Mouse (Mus musculus): ENCODE results near the gene Ddc. TPM values are rescaled to one million over a fixed set of nuclear protein-coding genes. Genes with fewer than 3 reads are reported as not detected.
A peak's percentile ranks its signal among the peaks of the same experiment; 100 is the strongest.

Gene Ddc
- total and polyA plus RNA-seq, 2 experiments from 2014 or later = 140 to 248 TPM

DNA sequence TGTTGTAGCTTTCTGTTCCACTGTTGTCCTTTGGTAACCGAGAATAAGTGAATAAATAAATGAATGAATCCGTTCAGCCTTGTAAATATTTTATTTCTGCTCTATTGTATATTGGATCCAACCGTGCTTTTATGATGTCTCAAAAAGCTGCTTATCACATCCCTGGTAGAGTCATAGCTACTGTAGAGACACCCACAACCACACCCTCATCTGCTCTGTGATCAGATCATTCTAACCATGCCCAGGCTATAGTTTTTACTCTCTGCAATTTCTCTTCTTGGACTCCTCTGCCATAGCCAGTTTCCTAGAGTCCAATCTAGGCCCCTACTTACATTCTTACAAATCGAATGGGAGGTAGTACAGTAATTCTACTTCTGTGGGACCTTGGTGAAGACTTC, 12.7 kb downstream of the Ddc start:
- H3K4me1 ChIP-seq (ENCODE audit: control insufficient read depth, insufficient read depth) = peaks cover 7% of the 10 kb centered on the region; the same call in 1 of the 2 replicates
- H3K27ac ChIP-seq (ENCODE audit: low read depth) = peak overlapping the region; percentile 37; the same call in 1 of the 2 replicates
- DNase-seq (ENCODE audit: low spot score) (no peak), ATAC-seq (ENCODE audit: insufficient read depth, low read depth) (no peak)
- no peaks in the 10 kb centered on the region for H3K9me3 ChIP-seq (replicated peaks; ENCODE audit: control insufficient read depth, low read length)
- TF ChIP-seq EP300 (IDR thresholded peaks at IDR 0.05; ENCODE audit: low read depth) (no peak), CTCF (IDR thresholded peaks at IDR 0.05; ENCODE audit: low read depth) (no peak)
- no peak overlapping the region for H3K9ac ChIP-seq (replicated peaks; ENCODE audit: low read depth, low read length)
- H3K36me3 ChIP-seq (replicated peaks; ENCODE audit: control insufficient read depth, insufficient read depth, low read length) = no peaks in the 10 kb centered on the region
- H3K4me2 ChIP-seq (ENCODE audit: low read depth, low read length) = 0 out of 2 replicates have a peak overlapping the region, but pooled peaks have one; percentile 5
- H3K27me3 ChIP-seq (ENCODE audit: control insufficient read depth, insufficient read depth, low read length) = no peaks in the 10 kb centered on the region
- H3K4me3 ChIP-seq (ENCODE audit: low read depth, low read length) = no peak overlapping the region
- WGBS = 75% methylated on average over 4 of the region's 4 CpGs

DNA sequence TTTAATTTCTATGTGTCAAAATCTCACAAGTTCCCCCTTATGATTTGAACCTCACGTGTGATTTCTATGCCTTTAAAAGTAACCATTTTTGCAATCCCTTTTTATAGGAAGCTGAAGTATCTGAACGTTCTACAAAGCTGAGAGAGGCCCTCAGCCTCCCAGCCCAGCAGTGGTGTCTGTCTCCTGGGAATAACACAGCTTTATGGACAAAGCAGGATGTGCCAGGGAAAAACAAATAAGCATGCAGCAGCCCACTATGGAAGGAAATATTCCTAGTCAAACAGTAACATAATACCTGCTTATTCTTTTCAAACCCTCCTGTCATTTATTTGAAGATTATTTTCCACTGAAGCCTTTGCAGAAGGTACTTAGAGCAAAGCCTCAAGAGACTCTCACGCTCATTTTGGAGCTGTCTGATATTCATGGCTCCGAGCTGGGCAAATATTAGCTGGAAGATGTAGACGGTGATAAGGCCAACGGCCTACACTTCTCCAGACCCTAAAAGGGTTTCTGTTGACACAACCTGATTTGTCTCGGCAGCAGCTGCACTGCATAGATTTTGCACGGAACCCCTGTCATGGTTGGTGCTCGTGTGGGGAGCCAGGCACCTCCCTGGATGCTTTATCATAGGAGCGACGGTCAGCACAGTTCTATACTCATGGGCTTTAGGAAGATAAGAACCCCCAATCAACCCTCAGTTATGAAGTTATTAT, 13.3 kb downstream of the Ddc start:
- 36% methylated on average over 11 of the region's 11 CpGs for WGBS
- no peak for TF ChIP-seq CTCF (IDR thresholded peaks at IDR 0.05; ENCODE audit: low read depth)
- no peak for TF ChIP-seq EP300 (IDR thresholded peaks at IDR 0.05; ENCODE audit: low read depth)
- Histone ChIP-seq H3K27ac (ENCODE audit: low read depth) (peak overlapping the region; percentile 37), H3K4me3 (ENCODE audit: low read depth, low read length) (no peak overlapping the region), H3K4me1 (ENCODE audit: control insufficient read depth, insufficient read depth) (peaks cover 7% of the 10 kb centered on the region; the same call in 1 of the 2 replicates), H3K27me3 (ENCODE audit: control insufficient read depth, insufficient read depth, low read length) (no peaks in the 10 kb centered on the region), H3K36me3 (replicated peaks; ENCODE audit: control insufficient read depth, insufficient read depth, low read length) (no peaks in the 10 kb centered on the region), H3K9ac (replicated peaks; ENCODE audit: low read depth, low read length) (peak overlapping the region; percentile 33; the same call in 1 of the 2 replicates), H3K9me3 (replicated peaks; ENCODE audit: control insufficient read depth, low read length) (no peaks in the 10 kb centered on the region), H3K4me2 (ENCODE audit: low read depth, low read length) (no peak overlapping the region)
- DNase-seq (ENCODE audit: low spot score) = no peak
- no peak for ATAC-seq (ENCODE audit: insufficient read depth, low read depth)

DNA sequence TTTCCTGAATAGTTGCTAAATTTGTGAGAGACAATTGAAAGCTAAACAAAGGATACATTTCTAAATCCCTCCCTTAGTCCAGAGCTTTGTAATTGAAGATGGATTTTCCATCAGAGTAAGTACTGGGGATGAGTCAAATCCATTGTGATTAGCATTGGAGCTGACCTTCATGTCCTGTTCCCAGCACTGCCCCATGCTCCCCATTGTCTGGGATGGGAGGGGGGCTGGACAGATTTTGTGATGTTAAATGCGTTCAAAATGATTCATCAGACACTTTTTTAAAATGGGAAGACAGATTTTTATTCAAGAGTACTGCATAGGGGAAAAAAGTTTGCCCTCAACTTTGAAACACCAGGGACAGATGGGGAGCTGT, 16.2 kb downstream of the Ddc start:
- Histone ChIP-seq H3K4me1 (ENCODE audit: control insufficient read depth, insufficient read depth) (peaks cover 24% of the 10 kb centered on the region), H3K9ac (replicated peaks; ENCODE audit: low read depth, low read length) (no peak overlapping the region), H3K27ac (ENCODE audit: low read depth) (peak overlapping the region; percentile 71), H3K4me2 (ENCODE audit: low read depth, low read length) (no peak overlapping the region), H3K27me3 (ENCODE audit: control insufficient read depth, insufficient read depth, low read length) (no peaks in the 10 kb centered on the region), H3K4me3 (ENCODE audit: low read depth, low read length) (no peak overlapping the region), H3K36me3 (replicated peaks; ENCODE audit: control insufficient read depth, insufficient read depth, low read length) (no peaks in the 10 kb centered on the region), H3K9me3 (replicated peaks; ENCODE audit: control insufficient read depth, low read length) (no peaks in the 10 kb centered on the region)
- 58% methylated on average over 1 of the region's 1 CpGs for WGBS
- no peak for ATAC-seq (ENCODE audit: insufficient read depth, low read depth)
- no peak for TF ChIP-seq CTCF (IDR thresholded peaks at IDR 0.05; ENCODE audit: low read depth)
- no peak for TF ChIP-seq EP300 (IDR thresholded peaks at IDR 0.05; ENCODE audit: low read depth)
- DNase-seq (ENCODE audit: low spot score) = no peak

DNA sequence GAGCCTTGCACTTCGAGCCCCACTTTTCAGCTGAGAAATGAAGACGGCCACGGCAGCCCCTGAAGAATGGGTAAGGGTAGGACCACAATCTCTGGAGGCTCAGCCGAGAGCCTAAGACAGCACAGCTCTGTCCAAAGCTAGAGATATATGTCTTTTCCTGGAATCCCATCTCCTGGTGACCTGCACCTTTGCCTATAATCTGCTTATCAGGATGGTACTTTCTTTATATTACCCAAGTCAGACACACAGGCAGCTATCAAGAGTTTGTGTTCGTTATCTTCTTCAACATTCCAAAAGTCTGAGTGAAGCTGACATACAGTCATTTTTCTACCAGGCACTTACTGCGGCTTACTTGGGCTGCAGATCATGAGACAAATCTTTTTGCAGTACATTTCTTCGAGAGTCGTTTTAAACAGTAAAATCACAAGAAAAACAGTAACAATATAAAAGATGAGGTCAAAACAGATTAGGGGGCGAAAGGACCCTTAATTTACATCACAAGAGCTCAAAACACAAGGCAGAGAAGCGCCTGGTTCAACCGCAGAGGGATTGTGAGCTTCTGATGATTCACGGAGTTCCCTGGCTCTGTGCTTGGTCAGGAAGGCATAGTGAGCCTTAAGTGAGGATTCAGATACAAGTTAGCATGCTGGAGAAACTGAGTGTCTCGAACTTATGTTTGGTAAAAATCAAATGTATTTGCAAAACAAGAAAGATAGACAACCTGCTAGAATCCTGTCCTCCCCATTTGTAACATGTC, 16.7 kb downstream of the Ddc start:
- H3K4me1 ChIP-seq (ENCODE audit: control insufficient read depth, insufficient read depth) = peaks cover 26% of the 10 kb centered on the region
- no peaks in the 10 kb centered on the region for H3K9me3 ChIP-seq (replicated peaks; ENCODE audit: control insufficient read depth, low read length)
- no peaks in the 10 kb centered on the region for H3K27me3 ChIP-seq (ENCODE audit: control insufficient read depth, insufficient read depth, low read length)
- H3K36me3 ChIP-seq (replicated peaks; ENCODE audit: control insufficient read depth, insufficient read depth, low read length) = no peaks in the 10 kb centered on the region
- ATAC-seq (ENCODE audit: insufficient read depth, low read depth) = no peak
- no peak overlapping the region for H3K4me2 ChIP-seq (ENCODE audit: low read depth, low read length)
- H3K27ac ChIP-seq (ENCODE audit: low read depth) = peak overlapping the region; percentile 71
- no peak for TF ChIP-seq EP300 (IDR thresholded peaks at IDR 0.05; ENCODE audit: low read depth)
- no peak for TF ChIP-seq CTCF (IDR thresholded peaks at IDR 0.05; ENCODE audit: low read depth)
- no peak overlapping the region for H3K4me3 ChIP-seq (ENCODE audit: low read depth, low read length)
- 37% methylated on average over 13 of the region's 13 CpGs for WGBS
- no peak for DNase-seq (ENCODE audit: low spot score)
- H3K9ac ChIP-seq (replicated peaks; ENCODE audit: low read depth, low read length) = no peak overlapping the region

GRCm38 (mm10) chr11:11880351-11880750, 17.6 kb downstream of the Ddc start:
- Histone ChIP-seq H3K27me3 (ENCODE audit: control insufficient read depth, insufficient read depth, low read length) (no peaks in the 10 kb centered on the region), H3K4me2 (ENCODE audit: low read depth, low read length) (no peak overlapping the region), H3K36me3 (replicated peaks; ENCODE audit: control insufficient read depth, insufficient read depth, low read length) (no peaks in the 10 kb centered on the region), H3K4me3 (ENCODE audit: low read depth, low read length) (no peak overlapping the region), H3K27ac (ENCODE audit: low read depth) (no peak overlapping the region), H3K9ac (replicated peaks; ENCODE audit: low read depth, low read length) (no peak overlapping the region), H3K9me3 (replicated peaks; ENCODE audit: control insufficient read depth, low read length) (no peaks in the 10 kb centered on the region), H3K4me1 (ENCODE audit: control insufficient read depth, insufficient read depth) (peaks cover 31% of the 10 kb centered on the region)
- TF ChIP-seq EP300 (IDR thresholded peaks at IDR 0.05; ENCODE audit: low read depth) (no peak), CTCF (IDR thresholded peaks at IDR 0.05; ENCODE audit: low read depth) (no peak)
- ATAC-seq (ENCODE audit: insufficient read depth, low read depth) (no peak), DNase-seq (ENCODE audit: low spot score) (no peak)
- WGBS = 83% methylated on average over 7 of the region's 7 CpGs
